Mouse (Mus musculus): ENCODE measurements at regions not wholly inside any gene's neighbourhood (a gene's known extent, or its start where the extent isn't known, plus 50 kb on each side); places are given as distances from the start of the nearest gene placed in this dataset.

DNA sequence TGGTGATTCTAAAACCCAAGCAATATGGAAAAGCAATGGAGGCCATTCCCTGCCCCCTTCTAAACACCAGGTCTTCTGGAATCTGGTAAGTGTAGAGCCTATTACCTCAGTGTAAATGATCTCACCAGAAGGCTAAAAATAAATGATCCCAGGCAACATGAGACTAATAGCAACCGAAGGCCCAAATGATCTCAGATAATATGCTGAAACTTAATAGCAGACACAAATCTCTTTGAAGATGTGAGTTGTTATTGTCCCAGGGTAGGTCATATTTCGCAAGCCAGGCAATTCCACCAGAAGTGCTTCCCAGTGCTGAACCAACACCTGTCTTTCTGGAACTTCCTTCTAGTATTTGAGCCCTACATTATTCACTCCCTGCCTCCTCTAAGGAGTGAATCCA lies 178.6 kb downstream of the Lrrn1 start:
- DNase-seq (ENCODE audit: low spot score) (no peak), ATAC-seq (ENCODE audit: low FRiP score, low TSS enrichment) (no peak)
- Histone ChIP-seq H3K27ac (replicated peaks) (no peak overlapping the region), H3K4me2 (replicated peaks; ENCODE audit: low read depth) (no peak overlapping the region), H3K36me3 (ENCODE audit: control insufficient read depth, insufficient read depth, low read length) (no peaks in the 10 kb centered on the region), H3K9me3 (ENCODE audit: control insufficient read depth, low read length) (no peaks in the 10 kb centered on the region), H3K4me3 (ENCODE audit: low read depth, low read length) (no peak overlapping the region), H3K9ac (ENCODE audit: low read length) (no peak overlapping the region), H3K4me1 (replicated peaks; ENCODE audit: control insufficient read depth, insufficient read depth) (no peaks in the 10 kb centered on the region), H3K27me3 (ENCODE audit: control insufficient read depth, insufficient read depth, low read length) (no peaks in the 10 kb centered on the region)
- 48% methylated on average over 2 of the region's 2 CpGs for WGBS
- TF ChIP-seq CTCF (IDR thresholded peaks at IDR 0.05; ENCODE audit: low read depth), result no peak
- TF ChIP-seq EP300 (optimal IDR thresholded peaks at IDR 0.05), result no peak

DNA sequence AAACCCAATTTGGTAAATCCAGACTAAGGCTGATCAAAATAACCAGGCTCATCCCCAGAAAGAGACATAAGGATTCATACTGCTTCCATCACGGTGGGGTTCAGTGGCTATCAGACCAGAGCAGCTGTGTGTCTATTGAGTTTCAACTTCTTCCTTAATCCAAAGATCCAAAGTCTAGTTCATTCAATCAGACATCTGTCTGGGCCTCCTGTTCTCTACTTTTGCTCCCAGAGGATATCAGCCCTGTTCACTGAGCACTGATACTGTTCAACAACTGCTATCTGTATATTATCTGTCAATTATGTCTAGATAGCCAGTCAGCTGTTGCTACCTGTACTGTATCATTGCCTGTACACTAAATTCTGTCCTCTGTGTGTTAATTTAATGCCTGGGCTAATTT lies 179.0 kb downstream of the Lrrn1 start:
- ATAC-seq (ENCODE audit: low FRiP score, low TSS enrichment), result no peak
- TF ChIP-seq CTCF (IDR thresholded peaks at IDR 0.05; ENCODE audit: low read depth) (no peak), EP300 (optimal IDR thresholded peaks at IDR 0.05) (no peak)
- WGBS, result 78% methylated on average over 1 of the region's 1 CpGs

DNA sequence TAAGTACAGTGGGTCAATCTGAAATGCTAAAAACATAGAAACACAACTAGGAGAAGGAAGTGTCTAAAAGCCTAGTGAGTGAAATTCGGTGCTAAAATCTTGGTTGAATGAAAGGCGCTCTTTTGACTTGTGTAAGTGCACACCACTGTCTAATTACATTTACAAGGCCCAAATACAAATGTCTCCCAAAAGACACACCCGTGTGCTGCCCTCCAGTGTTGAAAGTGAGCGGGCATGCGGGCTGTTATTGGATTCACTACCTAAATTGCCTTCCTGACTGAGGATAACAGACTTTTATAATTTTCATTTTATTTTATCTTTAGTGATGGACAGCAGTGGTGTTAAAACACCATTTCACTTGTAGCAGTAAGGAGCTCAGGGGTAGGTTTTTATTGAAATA lies 180.8 kb downstream of the Lrrn1 start:
- WGBS, result 81% methylated on average over 5 of the region's 5 CpGs
- no peak for ATAC-seq (ENCODE audit: low FRiP score, low TSS enrichment)
- peak; percentile 48 for TF ChIP-seq CTCF (IDR thresholded peaks at IDR 0.05; ENCODE audit: low read depth)
- no peak for TF ChIP-seq EP300 (optimal IDR thresholded peaks at IDR 0.05)
- Histone ChIP-seq H3K9me3 (ENCODE audit: control insufficient read depth, low read length) (no peaks in the 10 kb centered on the region), H3K4me3 (ENCODE audit: low read depth, low read length) (no peak overlapping the region), H3K9ac (ENCODE audit: low read length) (no peak overlapping the region), H3K36me3 (ENCODE audit: control insufficient read depth, insufficient read depth, low read length) (no peaks in the 10 kb centered on the region), H3K4me2 (replicated peaks; ENCODE audit: low read depth) (no peak overlapping the region), H3K4me1 (replicated peaks; ENCODE audit: control insufficient read depth, insufficient read depth) (no peaks in the 10 kb centered on the region), H3K27ac (replicated peaks) (no peak overlapping the region), H3K27me3 (ENCODE audit: control insufficient read depth, insufficient read depth, low read length) (no peaks in the 10 kb centered on the region)
- no peak for DNase-seq (ENCODE audit: low spot score)

More for the DNA sequence above, 179.0 kb downstream of the Lrrn1 start:
- Histone ChIP-seq H3K27me3 (ENCODE audit: control insufficient read depth, insufficient read depth, low read length) (no peaks in the 10 kb centered on the region), H3K4me2 (replicated peaks; ENCODE audit: low read depth) (no peak overlapping the region), H3K27ac (replicated peaks) (no peak overlapping the region), H3K9ac (ENCODE audit: low read length) (no peak overlapping the region), H3K4me1 (replicated peaks; ENCODE audit: control insufficient read depth, insufficient read depth) (no peaks in the 10 kb centered on the region), H3K9me3 (ENCODE audit: control insufficient read depth, low read length) (no peaks in the 10 kb centered on the region), H3K4me3 (ENCODE audit: low read depth, low read length) (no peak overlapping the region), H3K36me3 (ENCODE audit: control insufficient read depth, insufficient read depth, low read length) (no peaks in the 10 kb centered on the region)
- DNase-seq (ENCODE audit: low spot score), result no peak

DNA sequence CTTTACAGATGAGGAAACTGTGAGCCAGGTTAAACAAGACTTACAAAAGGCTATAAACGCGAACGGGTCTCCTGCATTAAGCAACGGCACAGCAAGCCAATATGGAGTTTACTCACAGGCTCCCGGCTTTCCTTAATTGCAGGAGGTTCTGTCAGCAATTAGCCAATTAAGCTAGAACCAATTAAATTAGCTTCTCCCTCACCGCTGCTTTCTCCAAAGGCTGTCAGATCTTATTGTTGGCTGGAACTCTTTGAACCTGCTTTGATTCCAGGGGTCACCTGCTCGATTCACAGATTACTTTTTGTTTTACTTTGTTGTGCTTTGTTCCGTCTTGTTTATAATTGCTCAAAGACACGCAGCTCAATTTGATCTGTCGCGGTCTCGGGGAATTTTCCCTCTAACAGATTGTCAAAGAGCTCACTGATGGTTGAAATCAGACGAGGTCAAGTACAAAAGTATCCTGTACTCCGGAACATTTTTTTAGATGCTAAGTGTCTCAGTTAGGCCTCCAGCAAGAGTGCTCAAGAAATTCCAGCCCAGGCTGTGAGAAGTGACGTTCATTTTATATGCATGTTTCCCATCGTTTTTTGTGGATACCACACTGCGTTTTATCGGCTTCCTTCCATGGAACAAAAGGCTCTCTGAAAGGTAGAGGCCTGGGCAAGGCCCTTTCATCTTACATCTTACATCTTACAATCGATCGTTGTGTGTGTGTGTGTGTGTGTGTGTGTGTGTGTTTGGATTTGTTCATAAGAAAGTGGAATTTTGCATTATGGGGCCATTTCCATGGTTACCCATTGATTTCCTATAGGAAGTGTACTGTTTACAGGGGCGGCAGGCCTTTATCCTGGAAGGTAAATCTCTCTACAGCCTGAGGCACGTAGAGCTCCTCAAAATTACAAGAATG lies 181.9 kb downstream of the Lrrn1 start:
- WGBS, result 46% methylated on average over 22 of the region's 22 CpGs
- H3K9me3 ChIP-seq (ENCODE audit: control insufficient read depth, low read length), result no peaks in the 10 kb centered on the region
- DNase-seq (ENCODE audit: low spot score), result no peak

DNA sequence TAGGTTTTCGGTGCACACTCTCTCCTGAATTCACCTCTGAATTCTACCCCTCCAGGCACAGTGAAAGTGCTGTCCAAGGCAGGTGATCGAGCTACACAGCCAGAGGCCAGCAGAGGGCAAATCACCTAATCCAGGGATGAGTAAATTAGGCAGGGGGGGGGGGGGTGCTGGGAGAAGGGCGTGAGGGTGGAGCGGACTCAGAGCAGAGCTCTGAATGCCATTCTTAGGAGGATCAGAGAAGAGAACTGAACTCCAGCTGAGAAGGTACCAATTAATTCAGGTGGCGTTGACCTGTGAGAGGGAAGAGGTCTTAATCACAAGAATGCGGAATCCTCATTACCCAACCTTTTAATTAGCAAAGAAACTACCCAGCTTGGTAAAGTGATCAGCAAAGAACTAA lies 183.5 kb downstream of the Lrrn1 start:
- no peaks in the 10 kb centered on the region for H3K9me3 ChIP-seq (ENCODE audit: control insufficient read depth, low read length)
- ATAC-seq (ENCODE audit: low FRiP score, low TSS enrichment) (no peak), DNase-seq (ENCODE audit: low spot score) (no peak)
- H3K36me3 ChIP-seq (ENCODE audit: control insufficient read depth, insufficient read depth, low read length), result no peaks in the 10 kb centered on the region
- no peak overlapping the region for H3K9ac ChIP-seq (ENCODE audit: low read length)
- H3K4me2 ChIP-seq (replicated peaks; ENCODE audit: low read depth), result no peak overlapping the region
- WGBS, result 39% methylated on average over 6 of the region's 6 CpGs
- H3K27me3 ChIP-seq (ENCODE audit: control insufficient read depth, insufficient read depth, low read length), result no peaks in the 10 kb centered on the region
- H3K4me3 ChIP-seq (ENCODE audit: low read depth, low read length), result no peak overlapping the region
- H3K27ac ChIP-seq (replicated peaks), result no peak overlapping the region
- no peaks in the 10 kb centered on the region for H3K4me1 ChIP-seq (replicated peaks; ENCODE audit: control insufficient read depth, insufficient read depth)
- no peak for TF ChIP-seq CTCF (IDR thresholded peaks at IDR 0.05; ENCODE audit: low read depth)
- TF ChIP-seq EP300 (optimal IDR thresholded peaks at IDR 0.05), result no peak

More for the DNA sequence above, 181.9 kb downstream of the Lrrn1 start:
- no peak overlapping the region for H3K27ac ChIP-seq (replicated peaks)
- no peak for ATAC-seq (ENCODE audit: low FRiP score, low TSS enrichment)
- no peak overlapping the region for H3K4me2 ChIP-seq (replicated peaks; ENCODE audit: low read depth)
- H3K27me3 ChIP-seq (ENCODE audit: control insufficient read depth, insufficient read depth, low read length), result no peaks in the 10 kb centered on the region
- no peak overlapping the region for H3K4me3 ChIP-seq (ENCODE audit: low read depth, low read length)
- H3K36me3 ChIP-seq (ENCODE audit: control insufficient read depth, insufficient read depth, low read length), result no peaks in the 10 kb centered on the region
- no peaks in the 10 kb centered on the region for H3K4me1 ChIP-seq (replicated peaks; ENCODE audit: control insufficient read depth, insufficient read depth)
- H3K9ac ChIP-seq (ENCODE audit: low read length), result no peak overlapping the region
- no peak for TF ChIP-seq CTCF (IDR thresholded peaks at IDR 0.05; ENCODE audit: low read depth)
- no peak for TF ChIP-seq EP300 (optimal IDR thresholded peaks at IDR 0.05)

DNA sequence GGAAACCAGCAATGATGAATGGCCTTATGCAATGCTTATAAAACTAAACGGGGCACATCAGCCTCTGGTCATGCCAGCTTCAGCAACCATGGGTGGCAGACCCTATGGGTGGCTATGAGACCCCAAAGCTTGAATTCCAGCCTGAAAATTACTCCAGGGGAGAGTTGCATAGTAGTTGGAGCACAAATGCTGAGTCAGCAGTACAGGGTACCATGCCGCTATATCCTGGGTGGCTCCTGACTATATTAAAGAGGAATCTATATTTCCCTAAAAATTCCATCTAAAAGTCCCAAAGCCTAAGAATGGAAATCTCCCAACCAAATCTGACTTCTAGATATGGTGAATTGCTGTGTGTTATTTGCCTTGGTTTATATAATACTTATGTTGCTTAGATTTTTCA lies 187.6 kb downstream of the Lrrn1 start:
- TF ChIP-seq EP300 (optimal IDR thresholded peaks at IDR 0.05) (no peak), CTCF (IDR thresholded peaks at IDR 0.05; ENCODE audit: low read depth) (no peak)
- Histone ChIP-seq H3K4me3 (ENCODE audit: low read depth, low read length) (no peak overlapping the region), H3K9me3 (ENCODE audit: control insufficient read depth, low read length) (no peaks in the 10 kb centered on the region), H3K27me3 (ENCODE audit: control insufficient read depth, insufficient read depth, low read length) (no peaks in the 10 kb centered on the region), H3K4me1 (replicated peaks; ENCODE audit: control insufficient read depth, insufficient read depth) (no peaks in the 10 kb centered on the region), H3K27ac (replicated peaks) (no peak overlapping the region), H3K9ac (ENCODE audit: low read length) (no peak overlapping the region), H3K4me2 (replicated peaks; ENCODE audit: low read depth) (no peak overlapping the region), H3K36me3 (ENCODE audit: control insufficient read depth, insufficient read depth, low read length) (no peaks in the 10 kb centered on the region)
- WGBS, result 85% methylated on average over 2 of the region's 2 CpGs
- no peak for ATAC-seq (ENCODE audit: low FRiP score, low TSS enrichment)
- no peak for DNase-seq (ENCODE audit: low spot score)
